Mouse (Mus musculus) layer of hippocampus, postnatal 36 days (tissue): ENCODE measurements at regions not wholly inside any gene's neighbourhood (a gene's known extent, or its start where the extent isn't known, plus 50 kb on each side); places are given as distances from the start of the nearest gene placed in this dataset.

Experiments used
- DNase-seq, 2 experiments: peaks; one replicate each; pipeline ENCODE4 v3.0.0; 2022

DNA sequence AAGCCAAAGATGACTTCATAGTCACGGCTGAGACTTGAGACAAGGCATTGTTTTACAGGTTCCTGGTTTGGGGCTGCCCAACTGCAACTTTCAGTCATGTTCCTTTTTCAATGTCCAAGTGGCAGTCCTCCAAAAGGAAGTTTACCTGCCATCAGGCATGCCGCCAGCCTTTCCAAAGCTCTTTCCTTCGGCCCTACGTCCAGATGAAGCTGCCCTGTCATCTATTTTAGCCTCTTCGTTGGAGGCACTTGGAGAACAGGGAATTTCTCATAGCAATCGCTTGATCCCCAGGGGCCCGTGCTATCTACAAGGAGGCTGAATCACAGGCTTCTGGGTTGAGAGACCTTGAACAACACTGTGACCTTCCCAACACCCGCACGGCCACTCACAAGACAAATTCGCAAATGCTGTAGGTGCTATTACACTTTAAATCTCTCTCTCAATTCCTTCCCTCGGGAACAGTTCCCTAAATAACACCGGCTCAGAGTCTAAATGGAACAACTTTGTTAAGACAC, 468.4 kb downstream of the Efna5 start:
- no peak for DNase-seq

DNA sequence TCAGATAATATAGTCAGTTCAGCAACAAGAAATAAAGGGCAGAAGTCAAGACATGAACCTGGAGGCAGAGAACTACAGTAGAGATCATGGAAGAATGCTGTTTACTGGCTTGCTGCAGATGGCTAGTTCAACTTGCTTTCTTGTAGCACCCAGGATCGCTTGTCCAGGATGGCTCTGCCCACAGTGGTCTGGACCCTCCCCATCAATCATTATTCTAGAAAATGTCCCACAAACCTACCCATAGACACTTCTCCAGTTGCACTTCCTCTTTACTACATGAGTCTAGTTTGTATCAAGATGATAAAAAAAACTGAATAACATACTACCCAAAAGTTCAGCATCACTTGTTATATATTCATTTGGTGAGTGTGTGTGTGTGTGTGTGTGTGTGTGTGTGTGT, 477.4 kb downstream of the Efna5 start:
- DNase-seq, result no peak

DNA sequence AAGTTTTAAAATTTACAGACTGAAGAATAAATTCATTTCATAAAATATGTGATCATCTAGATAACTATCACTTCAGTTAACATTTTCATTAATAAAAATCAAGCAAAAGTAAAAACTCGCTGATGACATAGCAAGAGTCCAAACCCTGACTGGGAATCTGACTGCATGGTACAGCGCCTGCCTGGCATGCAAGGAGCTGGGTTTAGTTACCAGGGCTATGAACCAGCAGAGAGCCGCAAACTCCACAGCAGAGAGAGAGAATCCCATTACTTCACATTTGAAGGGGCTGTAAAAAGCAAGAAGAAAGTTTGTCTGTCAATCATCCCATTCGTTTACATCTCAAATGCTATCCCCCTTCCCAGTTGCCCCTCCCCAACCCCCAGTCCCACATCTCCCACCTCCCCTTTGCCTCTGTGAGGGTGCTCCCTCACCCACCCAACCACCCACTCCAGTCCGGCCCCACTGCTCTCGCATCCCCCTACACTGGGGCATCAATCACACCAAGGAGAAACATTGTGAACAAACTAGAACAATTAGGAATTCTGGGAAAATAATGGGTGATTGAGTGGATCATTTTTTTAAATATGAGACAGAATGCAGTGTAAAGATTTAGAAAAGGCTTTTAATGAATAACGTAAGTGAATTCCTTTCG, 487.6 kb downstream of the Efna5 start:
- no peak for DNase-seq

DNA sequence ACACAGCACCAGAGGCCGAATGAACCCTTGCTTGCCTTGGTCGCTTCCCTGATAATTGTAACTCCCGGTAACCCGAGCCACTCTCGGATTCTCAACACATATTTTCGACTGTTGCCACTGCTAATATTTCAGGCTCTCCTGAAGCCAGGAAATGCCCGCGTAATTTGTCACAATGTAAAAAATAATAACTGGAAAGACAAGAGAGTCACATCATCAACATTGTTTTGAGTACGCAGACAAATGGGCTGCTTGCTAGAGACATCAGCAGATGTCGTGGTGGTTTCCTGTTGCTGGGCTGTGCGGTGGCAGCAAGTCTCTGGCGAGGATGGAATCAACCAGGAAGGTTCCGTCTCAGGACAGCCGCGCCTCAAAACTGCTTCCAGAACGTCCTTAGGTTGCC, 497.1 kb downstream of the Efna5 start:
- DNase-seq, result no peak

DNA sequence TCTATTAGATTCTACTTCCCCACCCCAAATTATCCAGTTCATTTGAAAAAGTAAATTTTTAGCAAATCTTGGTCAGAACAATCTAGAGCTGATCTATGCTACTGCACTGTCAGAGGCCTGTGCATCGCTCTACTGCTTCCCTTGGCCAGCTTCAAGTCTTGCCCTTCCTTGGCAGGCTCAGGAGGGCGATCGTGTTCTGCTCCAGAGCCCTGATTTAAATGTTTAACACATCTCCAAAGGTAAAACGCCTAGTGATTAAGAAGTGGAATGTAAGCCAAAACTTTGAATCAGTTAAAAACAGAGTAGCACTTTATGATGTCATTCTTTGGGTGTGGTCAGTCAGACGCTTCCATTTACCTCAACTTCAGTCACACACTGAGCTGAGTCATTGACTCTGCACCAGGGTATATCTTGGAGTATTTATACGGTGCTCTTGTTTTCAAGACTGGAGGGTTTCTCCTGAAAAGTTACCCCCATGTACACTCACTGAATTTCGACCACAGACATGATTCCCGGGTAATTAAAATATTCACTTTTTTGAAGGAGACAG, 502.2 kb downstream of the Efna5 start:
- no peak for DNase-seq

DNA sequence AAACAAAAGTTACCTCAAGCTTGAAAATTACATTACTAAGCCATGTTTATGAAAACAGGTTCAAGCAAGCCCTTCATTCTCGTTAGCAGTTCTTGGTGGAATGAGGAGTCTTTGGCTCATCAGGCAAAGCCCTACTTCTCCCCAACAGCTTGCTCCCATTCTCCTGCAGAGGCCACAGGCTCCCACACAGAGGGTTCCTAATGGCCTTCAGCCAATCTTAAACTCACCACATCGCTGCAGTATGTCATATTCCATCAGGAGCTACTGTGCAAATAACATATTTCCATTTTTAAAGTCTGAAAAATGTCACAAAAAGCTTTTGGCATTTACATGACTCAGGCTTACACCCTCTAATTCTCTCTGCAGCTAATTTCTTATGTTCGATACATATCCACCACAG, 512.0 kb downstream of the Efna5 start:
- no peak for DNase-seq

DNA sequence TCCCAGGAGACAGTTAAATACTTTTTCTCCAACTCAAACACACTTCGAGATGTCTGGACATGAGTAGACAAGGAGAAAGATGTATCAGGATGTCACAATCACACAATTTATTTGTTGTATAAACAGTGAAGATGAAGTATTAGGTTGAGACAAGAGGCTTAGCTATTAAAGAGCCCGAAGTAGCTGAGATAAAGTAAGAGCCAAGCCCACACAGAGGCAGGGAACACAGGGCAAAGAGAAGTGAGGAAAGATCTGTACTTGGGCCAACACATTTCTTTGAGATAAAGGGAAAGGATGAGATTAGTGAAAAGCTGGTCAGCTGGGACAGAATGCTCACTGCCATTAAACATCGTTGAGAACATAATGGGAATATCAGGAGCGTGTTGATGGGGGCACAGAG, 513.2 kb downstream of the Efna5 start:
- DNase-seq, result no peak

DNA sequence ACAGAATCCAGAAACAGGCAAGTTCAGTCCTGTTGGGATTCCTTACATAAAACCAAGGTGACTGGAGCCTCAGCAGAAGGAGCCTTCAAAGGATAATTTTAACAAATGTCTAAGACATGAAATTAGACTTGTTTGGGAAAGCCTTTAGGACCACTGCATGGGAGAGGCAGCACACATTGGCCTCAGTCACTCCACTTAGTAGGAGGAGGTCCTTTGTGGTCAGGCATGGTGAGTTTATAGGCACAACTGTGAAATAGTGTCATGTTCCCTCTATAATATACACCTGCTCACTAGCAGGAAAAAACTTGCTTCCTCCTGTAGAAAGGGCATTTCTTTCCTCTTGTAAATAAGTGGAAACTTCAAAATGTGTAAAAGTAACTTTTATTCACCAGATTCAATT, 522.8 kb downstream of the Efna5 start:
- DNase-seq, result no peak

DNA sequence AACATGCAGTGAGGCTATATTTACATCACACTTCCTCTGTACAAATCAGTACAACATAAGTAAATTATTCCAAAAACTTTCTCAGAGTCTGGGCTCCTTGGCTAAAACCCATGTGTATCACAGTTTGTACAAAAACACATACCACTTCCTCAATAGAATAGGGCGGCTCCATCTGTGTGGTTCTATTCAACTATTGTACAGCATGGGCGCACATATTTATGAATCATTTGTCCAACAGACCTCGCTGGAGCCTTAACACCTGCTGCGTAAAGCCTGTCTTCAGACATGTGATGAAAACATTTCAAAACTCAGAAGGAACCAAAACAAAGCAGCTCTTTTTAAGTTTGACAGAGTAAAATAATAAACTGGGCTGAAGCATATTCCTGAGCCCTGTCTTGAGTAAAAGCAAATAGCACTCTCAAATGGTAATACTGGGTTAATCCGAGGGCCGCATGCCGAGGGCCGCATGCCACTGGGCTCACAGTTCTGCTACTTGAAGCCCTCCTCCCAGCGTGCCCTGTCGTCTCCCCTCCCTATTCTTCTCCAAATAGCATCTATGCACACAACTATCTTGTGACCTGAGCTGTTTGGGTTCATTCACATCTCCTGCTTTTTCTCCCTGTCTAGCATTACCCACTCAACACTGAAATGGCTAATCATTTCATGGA, 543.1 kb downstream of the Efna5 start:
- DNase-seq, result peak; percentile 8 to 9

DNA sequence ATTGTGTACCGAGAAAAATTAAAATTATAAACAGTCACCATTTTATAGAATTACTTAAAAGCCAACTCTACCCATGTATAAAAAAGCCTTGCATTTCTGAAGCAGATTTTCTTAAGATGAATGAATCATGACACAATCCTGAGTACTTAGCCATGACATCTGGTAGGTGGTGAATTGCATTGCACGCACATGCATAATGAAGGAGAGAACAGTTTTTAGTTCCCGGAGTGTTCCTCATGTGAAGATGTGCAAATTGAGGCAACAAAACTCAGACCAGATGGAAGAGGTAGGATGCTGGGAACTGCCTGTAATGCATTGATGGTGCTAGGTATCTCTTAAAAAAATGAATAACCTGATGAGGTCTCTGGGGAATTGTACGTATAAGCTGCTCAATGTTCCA, 550.9 kb downstream of the Efna5 start:
- no peak for DNase-seq

DNA sequence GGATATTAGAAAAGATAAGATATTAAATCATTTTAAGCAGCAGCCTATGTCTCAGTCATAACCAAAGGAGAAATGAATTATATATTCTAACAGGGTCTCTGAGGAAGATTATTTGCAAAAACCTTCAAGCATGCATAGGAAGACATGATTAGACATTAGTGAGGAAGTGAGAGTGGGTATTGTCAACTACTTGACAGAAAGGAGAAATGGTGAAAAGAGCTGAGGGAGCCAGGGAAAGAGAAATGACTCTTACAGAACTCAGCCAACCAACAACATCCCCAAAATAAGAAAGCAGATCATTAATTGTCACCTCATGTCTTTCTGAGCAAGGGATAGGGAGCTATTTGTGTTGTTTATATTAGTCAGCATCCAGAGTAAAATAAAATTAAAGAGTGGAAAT, 554.3 kb downstream of the Efna5 start:
- DNase-seq, result no peak

DNA sequence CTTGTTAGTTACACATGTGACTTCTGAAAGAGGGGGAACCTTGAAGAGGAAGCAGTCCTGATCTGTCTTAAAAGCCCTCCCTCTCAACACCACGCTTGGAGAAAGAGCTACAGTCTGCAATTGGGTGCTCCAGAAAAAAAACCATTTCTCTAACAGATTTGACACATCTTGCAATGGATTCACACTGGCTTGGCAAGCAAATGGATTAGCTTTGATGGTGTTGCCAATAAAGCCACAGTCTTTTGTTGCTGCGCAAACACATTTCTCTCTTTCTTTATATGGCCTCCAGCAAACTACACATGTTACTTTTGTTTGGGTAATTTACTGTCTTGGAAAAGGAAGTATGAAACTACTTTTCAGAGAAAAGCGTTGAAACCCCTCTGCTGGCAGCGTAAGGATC, 562.1 kb downstream of the Efna5 start:
- no peak for DNase-seq

DNA sequence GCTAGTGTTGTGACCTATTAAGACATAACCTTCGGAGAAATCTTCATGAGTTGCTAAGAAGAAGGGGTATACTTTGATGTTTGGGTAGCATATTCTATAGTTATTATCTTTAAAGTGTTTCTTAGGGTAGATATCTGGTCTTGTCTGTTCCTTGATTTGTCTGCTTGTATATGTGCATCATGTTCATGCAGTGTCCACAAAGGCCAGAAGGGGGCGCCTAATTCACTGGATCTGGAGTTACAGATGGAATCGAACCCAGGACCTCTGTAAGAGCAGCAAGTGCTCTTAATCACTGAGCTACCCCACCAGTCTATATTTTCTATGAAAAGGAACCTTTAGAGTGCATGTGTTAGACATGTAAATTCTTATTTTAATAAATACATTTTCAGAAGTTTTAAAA, 571.1 kb downstream of the Efna5 start:
- DNase-seq, result no peak

DNA sequence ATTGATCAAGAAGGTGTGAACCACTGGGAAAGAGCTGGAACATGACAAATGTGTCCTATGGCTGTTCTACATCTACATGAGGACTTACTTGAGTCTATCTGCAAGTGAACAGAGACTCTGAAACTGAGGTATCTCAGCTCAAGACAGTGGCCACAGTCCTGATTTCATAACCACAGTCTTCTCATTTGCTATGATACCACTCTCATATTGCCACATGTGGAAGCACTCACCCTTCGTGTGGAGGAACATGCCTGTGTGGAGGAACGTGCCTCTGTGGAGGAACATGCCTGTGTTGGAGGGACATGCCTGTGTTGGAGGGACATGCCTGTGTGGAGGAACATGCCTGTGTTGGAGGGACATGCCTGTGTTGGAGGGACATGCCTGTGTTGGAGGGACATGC, 574.0 kb downstream of the Efna5 start:
- DNase-seq, result no peak

DNA sequence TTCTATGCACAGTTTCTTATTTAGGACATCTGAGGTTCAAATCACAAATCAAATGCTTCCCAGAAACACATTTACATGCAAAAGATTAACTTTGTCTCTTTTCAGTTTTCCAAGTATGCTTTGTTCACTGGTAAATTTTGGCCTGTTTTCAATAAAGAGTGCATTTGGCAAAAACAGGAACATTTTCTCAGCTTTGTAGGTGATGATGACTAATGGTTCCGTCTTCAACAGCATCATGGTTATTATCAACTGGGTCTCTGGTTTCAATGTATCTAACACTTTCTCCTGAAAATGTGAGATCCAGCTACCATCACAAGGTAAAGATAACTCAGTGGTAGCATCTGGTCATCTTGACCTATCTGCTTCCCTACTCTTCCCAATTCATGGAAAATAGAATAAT, 574.6 kb downstream of the Efna5 start:
- DNase-seq, result no peak

DNA sequence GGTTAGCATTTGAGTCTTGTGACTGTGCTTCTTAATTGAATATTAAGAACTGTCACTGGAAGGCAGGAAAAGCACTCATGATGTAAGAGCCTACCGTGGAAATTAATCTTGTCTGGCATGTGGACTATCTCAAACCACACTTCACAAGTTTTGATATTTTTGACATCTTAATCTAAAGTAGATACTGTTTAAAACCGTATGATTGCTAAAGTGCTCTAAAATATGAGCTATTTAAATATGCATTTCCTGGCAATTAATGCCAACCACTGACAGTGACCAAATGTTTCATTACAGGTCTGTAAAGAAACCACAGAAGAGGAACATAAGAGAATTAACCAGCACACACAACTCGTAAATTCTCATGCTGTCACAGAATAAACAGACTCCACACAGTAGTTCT, 576.0 kb downstream of the Efna5 start:
- DNase-seq, result no peak

DNA sequence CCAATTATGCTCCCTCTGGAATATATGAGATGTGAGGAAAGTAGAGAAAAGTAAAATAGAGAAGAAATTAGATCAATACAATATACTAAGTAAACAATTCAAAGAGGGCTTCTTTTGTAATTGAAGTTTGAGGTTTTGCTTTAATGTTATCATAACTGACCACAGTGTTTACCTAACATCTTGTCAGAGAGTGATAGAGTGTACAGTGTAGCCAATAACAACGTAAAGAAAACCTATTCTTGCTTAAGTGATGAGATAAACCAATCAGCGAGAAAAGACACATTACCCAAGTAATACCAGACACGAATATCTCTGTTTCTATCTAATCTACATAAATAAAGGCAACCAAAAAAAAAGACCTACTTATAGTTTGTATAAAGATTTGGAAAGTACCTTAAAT, 577.0 kb downstream of the Efna5 start:
- DNase-seq, result no peak

DNA sequence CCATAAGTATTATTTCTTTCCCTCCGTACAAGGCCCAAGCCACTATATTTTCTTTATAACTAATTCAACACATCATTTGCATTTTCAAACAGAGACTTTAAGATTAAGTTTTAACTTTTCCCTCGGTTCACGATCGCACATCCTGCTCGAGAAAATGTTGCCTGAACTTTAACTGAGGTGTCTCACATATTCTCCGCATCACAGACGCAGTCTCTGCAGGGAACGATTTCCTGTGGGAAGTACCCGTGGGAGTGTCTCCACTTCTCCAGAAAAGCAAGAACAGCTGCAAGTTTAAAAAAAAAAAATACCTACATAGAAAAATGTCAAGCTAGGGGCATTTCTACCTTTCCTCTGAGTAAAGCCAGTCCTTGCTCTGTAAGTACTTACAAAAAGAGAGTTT, 581.2 kb downstream of the Efna5 start:
- no peak for DNase-seq

DNA sequence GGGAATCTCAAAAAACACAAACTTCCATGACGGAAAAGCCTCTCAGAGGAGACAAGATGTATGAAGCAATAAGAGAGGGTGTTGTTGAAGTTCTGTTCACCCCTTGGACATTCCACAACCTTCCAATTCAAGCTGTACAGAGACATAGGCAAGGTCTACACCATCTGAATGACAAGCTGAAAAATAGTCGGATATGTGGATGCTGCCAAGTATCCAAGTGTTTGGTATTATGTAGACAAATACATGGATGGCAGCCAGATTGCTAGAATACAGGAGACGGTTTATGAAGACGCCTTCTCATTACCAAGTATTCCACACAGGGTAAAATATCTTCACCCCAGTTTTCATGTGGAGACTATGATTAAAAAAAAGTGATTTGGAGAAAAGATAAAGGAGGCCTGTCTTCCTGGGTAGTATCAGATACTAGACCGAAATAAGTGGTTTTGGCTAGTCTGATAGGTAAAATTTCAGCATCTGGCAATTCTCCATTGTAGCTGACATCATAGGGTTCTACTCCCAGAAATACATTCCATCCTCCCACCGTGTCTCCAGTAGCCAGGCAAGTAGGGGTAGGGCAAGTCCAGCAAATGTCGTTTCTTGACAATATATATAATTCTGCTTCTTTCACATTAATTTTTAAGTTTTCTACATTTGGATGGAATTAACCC, 583.6 kb downstream of the Efna5 start:
- DNase-seq, result no peak

DNA sequence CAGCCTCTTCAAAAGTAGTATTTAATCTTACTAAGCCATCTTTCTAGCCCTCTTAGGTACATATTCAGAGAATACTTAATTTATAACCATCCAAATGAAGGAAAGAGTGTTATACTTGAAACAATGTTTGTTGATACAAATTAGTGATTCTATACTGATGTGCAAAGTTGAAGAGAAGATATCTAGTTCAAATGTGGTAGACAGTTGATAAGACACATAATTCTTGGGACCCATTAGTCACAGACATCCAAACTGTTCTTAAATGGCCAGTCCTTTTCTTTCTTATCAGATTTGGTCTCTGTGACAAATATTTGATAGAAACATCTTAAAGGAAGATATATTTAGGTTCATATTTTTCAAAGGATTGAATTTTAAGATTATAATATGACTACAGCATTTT, 585.7 kb downstream of the Efna5 start:
- DNase-seq, result no peak

DNA sequence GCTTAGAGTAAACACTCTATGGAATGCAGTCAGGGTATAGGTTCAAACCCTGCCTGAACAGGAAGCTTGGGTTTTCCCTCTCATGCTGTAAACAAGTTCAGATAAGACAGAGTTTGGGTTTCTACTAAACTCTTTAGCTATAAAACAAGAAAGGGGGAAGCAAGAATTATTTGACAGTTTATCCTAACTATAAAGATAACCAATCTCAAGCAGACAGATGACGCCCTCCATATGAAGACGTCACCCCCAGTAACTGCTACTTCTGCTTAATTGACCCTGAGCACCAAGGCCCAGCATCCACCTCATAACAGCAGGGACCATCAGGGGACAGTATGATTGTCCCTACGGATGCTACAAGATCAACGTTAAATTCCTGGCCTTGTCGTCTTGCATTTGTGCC, 588.4 kb downstream of the Efna5 start:
- no peak for DNase-seq

DNA sequence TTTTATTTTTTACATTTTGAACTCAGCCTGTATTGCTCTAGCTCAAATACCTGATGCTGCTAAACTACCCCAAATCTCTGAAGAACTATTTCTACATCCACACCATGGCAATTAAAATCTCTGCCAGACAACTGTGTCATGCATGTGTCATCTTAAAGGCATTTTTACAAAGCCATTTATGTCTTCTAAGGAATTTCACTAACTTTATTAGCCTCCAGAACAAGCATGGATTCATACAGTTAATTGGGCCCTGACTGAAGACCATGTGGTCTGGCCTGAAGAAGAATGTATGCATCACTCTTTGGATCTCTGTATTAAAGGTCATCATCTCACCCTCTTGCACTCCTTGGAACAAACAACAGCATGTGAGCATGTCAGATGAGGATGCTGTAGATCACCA, 593.5 kb downstream of the Efna5 start:
- DNase-seq, result no peak

DNA sequence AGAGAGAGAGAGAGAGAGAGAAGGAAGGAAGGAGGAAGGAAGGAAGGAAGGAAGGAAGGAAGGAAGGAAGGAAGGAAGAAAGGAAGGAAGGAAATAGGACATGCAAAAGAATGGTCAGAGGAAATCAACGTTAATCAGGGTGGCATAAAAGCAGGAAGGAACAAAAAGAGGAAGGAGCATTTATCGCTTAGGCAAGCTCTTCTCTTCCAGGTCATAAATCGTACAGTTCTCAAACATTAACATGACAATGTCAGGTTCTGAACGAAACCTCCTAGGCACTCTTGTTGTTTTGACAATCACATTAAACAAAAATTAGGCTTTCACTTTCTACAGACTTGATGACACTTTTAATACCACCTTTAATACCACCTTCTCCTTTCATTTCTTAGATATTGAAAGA, 594.0 kb downstream of the Efna5 start:
- DNase-seq, result no peak
